Mouse (Mus musculus): ENCODE results near the gene Atr.
"Not testable (repeated sequence)": the region's sequence is repeated elsewhere in the genome, so short reads cannot be mapped to it uniquely, and the experiment has no call there.

Atr gene

DNA sequence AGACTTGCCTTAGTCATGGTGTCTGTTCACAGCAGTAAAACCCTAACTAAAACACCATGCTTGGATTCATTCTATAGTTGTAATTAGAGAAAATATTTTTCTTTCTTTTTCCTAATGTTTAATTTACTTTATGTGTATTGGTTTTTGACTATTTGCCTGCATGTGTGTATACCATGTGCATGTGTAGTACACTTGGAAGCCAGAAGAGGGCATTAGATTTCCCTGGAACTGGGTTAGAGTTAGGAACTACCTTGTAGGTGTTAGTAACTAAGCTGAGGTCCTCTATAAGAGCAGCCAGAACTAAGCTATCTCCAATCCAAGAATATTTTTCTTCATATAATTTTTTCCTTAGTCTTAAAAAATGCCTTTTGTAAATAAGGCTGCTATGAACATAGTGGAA lies 75.5 kb downstream of the Atr start:
- DNase-seq (ENCODE audit: low spot score in 2 of 2): no peak

DNA sequence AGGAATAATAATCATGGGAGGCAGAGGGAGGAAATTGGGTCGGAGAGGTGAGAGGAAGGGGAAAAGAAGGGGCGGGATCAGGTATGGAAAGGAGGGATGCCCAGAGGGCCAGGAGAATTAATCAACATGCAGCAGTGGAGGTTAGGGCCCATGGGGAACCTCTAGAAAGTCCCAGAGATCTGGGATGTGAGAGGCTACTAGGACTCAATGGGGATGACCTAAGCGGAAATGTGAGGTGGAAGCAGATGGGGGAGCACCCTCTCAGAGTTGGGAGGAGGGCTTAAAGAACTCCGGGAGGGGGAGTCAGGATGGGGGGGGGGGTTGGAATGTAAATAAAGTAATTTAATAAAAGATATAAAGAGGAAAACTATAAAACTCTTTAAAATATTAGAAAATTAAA lies 96.3 kb downstream of the Atr start:
- no peak for DNase-seq (ENCODE audit: low spot score in 2 of 2)

DNA sequence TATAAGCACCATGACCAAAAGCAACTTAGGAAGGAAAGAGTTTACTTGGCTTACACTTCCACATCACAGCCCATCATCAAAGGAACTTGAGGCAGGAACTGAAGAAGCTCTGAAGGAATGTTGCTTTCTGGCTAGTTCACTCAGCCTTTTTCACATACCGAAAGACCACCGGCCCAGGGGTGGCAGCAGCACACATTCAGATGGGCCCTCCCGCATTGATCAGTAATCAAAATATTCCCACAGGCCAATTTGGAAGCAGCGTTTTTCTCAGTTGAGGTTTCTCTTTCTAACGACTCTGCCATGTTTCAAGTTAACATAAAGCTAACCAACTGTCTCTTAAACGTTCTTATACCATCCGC lies 96.8 kb downstream of the Atr start:
- DNase-seq (ENCODE audit: low spot score in 2 of 2): no peak

DNA sequence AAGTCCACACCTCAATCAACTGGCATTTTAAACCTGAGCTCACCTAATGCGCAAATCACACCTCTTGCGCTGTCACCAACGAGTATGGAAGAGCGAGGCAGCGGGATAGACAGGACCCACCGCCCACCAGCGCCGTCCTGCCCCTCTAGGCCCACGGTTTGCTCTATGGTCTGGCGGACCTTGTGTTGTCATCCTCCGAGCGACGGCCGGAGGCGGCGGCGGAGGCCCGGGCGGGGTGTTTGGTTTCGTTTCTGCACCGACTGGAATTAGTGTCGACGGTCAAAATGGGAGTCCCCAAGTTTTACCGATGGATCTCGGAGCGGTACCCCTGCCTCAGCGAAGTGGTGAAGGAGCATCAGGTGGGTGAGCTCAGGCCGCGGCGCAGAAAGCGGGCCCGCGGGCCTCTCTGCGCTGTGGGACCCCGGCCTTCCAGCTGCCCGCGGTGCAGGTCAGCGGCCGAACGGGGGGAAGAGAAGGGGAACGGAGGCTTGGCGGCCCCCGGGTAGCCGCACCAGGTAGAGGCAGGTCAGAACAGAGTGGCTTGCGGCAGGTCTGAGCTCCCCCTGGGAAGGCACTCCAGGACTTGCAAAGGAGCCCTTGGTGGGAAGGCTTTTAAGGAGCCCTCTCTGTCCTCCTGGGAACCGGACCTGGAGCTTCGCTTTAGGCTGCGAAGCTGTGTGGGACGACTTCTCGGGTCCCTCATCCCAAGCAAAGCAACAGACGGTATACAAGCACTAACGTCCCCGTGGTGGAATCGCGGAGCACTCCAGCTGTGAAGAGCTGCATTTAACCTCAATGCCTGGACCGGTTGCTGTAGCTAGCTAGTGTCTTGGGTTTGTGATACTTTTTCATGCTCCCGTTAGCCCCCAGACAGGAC lies 97.4 kb downstream of the Atr start, which contains the start of gene Xrn1:
Gene Xrn1 (plus strand): TSS at position 176 of the 877 bp plus-strand sequence.
- DNase-seq (ENCODE audit: low spot score in 2 of 2): peak; percentile 80 to 83

DNA sequence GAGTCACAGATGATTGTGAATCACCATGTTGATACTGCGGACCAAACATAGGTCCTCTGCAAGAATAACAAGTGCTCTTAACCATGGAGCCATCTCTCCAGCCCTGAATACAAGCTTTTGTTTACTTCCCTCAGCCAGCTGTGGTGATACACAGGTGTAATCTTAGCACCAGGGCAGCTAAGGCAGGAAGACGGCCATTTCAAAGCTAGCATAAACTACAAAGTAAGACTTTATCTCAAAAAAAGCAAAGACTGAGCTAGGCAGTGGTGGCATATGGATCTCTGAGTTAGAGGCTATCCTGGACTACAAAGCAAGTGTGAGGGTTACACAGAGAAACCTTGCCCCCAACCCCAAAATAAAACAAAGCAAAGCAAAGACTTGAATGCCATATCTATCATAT lies 100.2 kb downstream of the Atr start:
- DNase-seq (ENCODE audit: low spot score in 2 of 2): no peak

DNA sequence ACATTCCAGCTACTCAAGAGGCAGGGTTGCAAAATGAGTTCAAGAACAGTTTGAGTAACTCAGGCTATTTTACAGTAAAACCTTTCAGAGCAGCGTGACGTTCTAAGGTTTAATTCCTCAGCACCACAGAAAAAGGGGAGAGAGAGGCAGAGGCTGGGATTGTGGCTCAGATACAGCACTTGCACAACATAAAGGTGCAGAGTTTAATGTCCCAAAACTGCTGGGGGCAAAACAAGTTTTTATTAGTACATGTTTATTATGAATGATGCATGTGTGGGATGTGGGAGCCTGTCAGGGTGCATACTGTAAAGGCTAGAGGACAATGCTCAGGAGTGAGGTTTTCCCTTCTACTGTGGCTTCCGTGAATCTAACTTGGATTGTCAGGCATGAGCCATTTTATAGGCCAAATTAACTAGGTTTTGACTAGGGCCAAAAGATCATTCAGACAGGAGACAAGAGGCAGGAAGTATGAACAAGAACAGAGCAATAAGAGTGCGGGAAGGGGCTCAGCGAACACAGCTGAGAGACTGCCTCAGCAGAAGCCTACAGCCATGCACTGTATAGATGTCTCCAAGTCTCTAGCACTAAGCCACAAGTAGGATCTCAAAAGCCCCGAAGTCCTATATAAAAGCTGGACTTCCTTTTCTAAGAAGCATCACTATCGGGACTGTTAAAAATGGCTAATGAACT lies 100.8 kb downstream of the Atr start:
- no peak for DNase-seq (ENCODE audit: low spot score in 2 of 2)

DNA sequence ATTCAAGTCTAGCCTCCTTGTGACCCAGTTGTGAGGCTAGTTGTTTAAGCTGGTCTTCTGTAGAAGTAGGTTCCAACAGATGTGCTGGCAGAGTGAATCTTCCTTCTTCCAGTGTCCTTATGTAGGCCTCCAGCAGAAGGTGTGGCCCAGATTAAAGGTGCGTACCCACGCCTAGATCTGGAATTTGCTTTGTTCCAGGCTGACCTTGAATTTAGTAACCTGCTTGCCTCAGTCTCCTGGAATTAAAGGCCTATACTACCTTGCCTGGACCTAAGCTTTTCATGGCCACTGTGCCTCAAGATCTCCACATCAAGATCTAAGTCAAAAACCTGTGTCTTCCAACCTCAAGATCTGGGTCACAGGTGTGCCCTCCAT lies 101.3 kb downstream of the Atr start:
- DNase-seq (ENCODE audit: low spot score in 2 of 2): not testable (repeated sequence)

DNA sequence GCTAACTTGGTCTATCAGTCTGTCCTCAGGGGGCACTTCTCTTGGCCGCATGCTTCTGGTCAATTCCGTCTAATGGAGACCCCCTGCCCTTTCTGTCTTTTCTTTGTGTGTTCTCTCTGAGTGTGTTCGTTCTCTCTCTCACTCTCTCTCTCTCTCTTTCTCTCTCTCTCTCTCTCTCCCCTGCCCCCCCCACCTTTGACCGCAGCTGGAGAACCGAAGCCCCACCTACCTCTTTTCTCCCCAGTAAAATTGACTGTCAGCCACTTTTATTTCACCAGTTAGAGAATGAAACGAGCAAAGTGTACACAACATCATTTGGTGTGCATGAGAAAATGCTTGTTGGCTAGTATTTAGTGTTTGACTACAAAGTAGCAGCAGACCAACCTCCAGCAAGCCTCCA lies 101.8 kb downstream of the Atr start:
- no peak for DNase-seq (ENCODE audit: low spot score in 2 of 2)

DNA sequence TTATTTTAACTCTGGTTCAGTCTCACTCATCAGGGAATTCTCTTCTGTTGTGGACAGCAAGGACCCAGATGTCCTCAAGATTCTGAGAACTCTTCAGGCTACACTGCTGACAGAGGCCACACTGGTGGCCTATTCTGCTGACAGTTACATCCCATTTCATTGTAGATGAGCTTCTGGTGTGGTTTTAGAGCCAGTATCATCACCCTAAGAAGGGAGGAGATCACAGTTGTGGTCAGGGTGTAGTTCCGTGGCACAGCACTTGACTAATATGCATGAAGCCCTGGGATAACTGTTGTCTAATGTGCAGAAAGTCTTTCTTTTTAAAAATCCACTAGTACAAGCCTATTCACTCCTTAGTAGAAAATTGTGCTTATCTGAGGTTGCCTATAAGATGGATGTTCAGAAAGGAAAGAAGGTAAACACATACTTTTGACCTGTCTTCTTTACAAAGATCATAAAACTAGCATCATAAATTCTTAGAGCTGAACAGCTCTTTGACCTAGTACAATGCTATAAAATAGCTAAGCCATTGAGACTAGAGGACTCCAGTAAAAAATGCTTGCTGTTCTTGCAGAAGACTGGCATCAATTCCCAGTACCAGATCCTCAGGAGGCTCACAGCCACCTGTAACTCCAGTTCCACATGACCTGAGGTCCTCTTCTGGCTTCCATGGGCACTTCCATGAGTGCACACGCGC lies 102.5 kb downstream of the Atr start:
- no peak for DNase-seq (ENCODE audit: low spot score in 2 of 2)

DNA sequence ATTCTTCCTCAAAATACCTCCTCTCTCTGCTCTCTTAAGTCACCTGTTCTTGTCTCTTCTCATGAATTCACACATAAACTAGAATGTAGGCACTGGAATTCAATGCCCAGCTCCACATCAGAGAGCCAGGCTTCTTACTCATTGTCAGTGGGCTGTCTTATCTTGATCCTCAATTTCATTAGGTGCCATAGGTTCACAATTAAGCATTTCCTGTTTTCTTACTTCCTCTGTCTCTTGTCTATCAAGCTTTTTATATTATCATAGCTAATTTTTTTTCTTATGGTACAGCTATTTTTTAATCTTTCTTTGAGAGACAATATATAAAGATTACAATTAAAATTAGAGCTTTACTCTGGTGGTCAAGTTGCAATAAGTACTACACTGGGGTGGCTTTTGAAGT lies 103.7 kb downstream of the Atr start:
- no peak for DNase-seq (ENCODE audit: low spot score in 2 of 2)

DNA sequence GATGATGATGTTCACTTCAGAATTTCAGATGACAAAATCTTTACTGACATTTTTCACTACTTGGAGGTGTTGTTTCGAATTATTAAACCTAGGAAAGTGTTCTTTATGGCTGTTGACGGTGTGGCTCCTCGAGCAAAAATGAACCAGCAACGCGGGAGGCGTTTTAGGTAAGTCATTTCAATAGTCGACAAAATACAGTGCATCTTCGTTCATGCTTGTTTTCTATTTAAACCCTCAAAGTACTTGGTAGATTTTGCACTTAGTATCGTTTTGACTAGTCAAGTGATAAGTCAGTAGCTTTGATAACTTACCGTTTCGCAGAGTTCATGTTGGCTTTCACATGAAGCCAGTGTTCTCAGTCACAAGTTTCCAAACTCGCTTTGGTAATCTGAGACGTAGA lies 106.6 kb downstream of the Atr start:
- DNase-seq (ENCODE audit: low spot score in 2 of 2): no peak

DNA sequence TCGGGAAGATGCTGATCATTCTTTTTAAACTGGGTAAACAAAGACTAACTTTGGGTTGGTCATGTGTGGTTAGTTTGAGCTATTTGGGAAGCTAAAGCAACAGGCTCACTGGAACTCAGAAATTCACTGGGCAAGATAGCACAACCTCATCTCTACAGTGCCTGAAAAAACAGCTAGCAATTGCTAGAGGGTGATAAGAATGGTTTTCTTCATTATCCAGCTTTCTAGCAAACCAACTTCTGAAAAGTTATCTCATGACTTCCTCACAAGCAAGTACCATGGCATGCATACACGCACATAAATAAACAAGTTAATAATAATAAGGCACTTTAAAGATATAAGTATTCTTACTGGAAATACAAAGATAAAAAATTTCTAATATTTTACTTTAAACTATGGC lies 120.9 kb downstream of the Atr start:
- DNase-seq (ENCODE audit: low spot score in 2 of 2): no peak

DNA sequence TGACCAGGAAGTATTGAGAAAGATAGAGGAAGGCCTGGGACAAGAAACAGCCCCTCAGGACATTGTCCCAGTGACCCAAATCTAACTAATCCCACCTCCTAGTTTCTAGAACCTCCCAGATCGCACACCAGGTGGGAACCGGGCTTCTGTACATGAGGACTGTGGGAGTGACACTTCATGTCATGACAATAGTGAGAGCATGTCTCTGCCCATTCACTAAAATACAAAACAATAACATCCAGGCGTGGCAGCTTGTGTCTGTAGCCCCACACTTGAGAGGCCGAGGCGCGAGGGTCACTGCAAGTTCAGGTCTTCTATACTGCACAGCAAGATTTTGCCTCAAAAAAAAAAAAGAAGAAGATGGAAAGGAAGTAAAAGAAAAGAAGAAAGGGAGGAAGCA lies 122.5 kb downstream of the Atr start:
- no peak for DNase-seq (ENCODE audit: low spot score in 2 of 2)

DNA sequence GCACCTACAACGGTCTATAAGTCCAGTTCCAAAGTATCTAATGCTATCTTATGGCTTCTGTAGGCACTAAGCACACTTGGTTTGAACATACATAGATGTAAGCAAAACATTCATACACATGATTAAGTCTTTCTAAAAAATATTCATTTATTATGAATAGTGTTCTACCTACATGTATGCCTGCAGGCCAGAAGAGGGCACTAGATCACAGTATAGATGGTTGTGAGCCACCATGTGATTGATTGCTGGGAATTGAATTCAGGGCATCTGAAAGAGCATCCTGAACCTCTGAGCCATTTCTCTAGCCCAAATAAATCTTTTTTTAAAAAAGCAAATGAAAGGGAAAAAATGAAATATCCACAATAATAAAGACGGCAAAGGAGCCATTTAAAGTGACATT lies 134.9 kb downstream of the Atr start:
- DNase-seq (ENCODE audit: low spot score in 2 of 2): no peak
